Mouse (Mus musculus) MEL (cell line): ENCODE measurements around the gene Speg.
A peak's percentile ranks its signal among the peaks of the same experiment; 100 is the strongest.

ENCODE experiments used
- CTCF ChIP-seq, 3 experiments: IDR thresholded peaks in 2 of 3; conservative IDR thresholded peaks in 1 of 3; 2 replicates each; pipeline ENCODE4 v1.5.1; 2011 to 2012; ENCODE audit warnings: low read length in 3 of 3, low read depth in 2 of 3, mild to moderate bottlenecking in 2 of 3, improper control_type of control experiment in 1 of 3, inconsistent platforms in 1 of 3, mixed read lengths in 1 of 3, moderate library complexity in 1 of 3; ENCODE audit not compliant: control insufficient read depth in 1 of 3, insufficient read depth in 1 of 3, poor library complexity in 1 of 3, severe bottlenecking in 1 of 3
- MAFK ChIP-seq: IDR thresholded peaks from 2 replicates; pipeline ENCODE4 v1.6.1; 2011; ENCODE audit warnings: low read depth, mild to moderate bottlenecking, low read length, improper control_type of control experiment, borderline replicate concordance
- MXI1 ChIP-seq: IDR thresholded peaks from 2 replicates; pipeline ENCODE4 v1.6.1; 2011; ENCODE audit warnings: mild to moderate bottlenecking, low read depth, low read length, improper control_type of control experiment

- no peak for TF ChIP-seq MAFK
- TF ChIP-seq MXI1, result peak; percentile 92
- no peak for TF ChIP-seq CTCF (IDR thresholded peaks at IDR 0.05 in 2 of 3, conservative IDR thresholded peaks at IDR 0.05 in 1 of 3; ENCODE audit: control insufficient read depth in 1 of 3, insufficient read depth in 1 of 3, low read depth in 2 of 3, low read length in 3 of 3, poor library complexity in 1 of 3, severe bottlenecking in 1 of 3)
Observed at GRCm38 (mm10) chr1:75435475-75436328, 60.6 kb downstream of the Speg start, which contains the start of gene Gmppa.
